Mouse (Mus musculus) limb, embryonic 14.5 days (tissue): ENCODE results near the gene Spty2d1. TPM values are rescaled to one million over a fixed set of nuclear protein-coding genes. Genes with fewer than 3 reads are reported as not detected.
A peak's percentile ranks its signal among the peaks of the same experiment; 100 is the strongest.

Source experiments
- ATAC-seq: fragments of 200-750 bp; cut with Nextera tagmentation; 2 replicates; pipeline ENCODE4 v1.8.0; 2017; ENCODE audit warnings: low read depth, moderate number of reproducible peaks, moderate TSS enrichment; ENCODE audit not compliant: low FRiP score
- DNase-seq: peaks from one replicate; pipeline ENCODE4 v3.0.0-alpha.2; 2015; ENCODE audit warnings: low spot score
- H3K27ac ChIP-seq: fragments of 300-500 bp; sonication (generic); replicated peaks from 2 replicates; pipeline ENCODE4 v1.5.1; 2014; ENCODE audit warnings: low read depth, mild to moderate bottlenecking, low read length, moderate library complexity, mixed read lengths
- H3K27me3 ChIP-seq: fragments of 300-500 bp; sonication (generic); 2 replicates; pipeline ENCODE4 v1.6.1; 2014; ENCODE audit warnings: low read length, mixed read lengths; ENCODE audit not compliant: control insufficient read depth, insufficient read depth
- H3K36me3 ChIP-seq: fragments of 300-500 bp; sonication (generic); 2 replicates; pipeline ENCODE4 v1.6.1; 2014; ENCODE audit warnings: mild to moderate bottlenecking, low read length, moderate library complexity, mixed read lengths; ENCODE audit not compliant: control insufficient read depth, insufficient read depth
- H3K4me1 ChIP-seq: fragments of 300-500 bp; sonication (generic); 2 replicates; pipeline ENCODE4 v1.6.1; 2014; ENCODE audit warnings: antibody characterized with exemption, low read length, mixed read lengths; ENCODE audit not compliant: control insufficient read depth, insufficient read depth
- H3K4me2 ChIP-seq: fragments of 300-500 bp; sonication (generic); replicated peaks from 2 replicates; pipeline ENCODE4 v1.6.1; 2014; ENCODE audit warnings: low read depth, mild to moderate bottlenecking, low read length, moderate library complexity; ENCODE audit not compliant: severe bottlenecking
- H3K4me3 ChIP-seq: fragments of 300-500 bp; sonication (generic); replicated peaks from 2 replicates; pipeline ENCODE4 v1.5.1; 2014; ENCODE audit warnings: low read length
- H3K9ac ChIP-seq: fragments of 300-500 bp; sonication (generic); 2 replicates; pipeline ENCODE4 v1.6.1; 2014; ENCODE audit warnings: mild to moderate bottlenecking, low read depth, low read length, moderate library complexity; ENCODE audit not compliant: severe bottlenecking
- H3K9me3 ChIP-seq: fragments of 300-500 bp; sonication (generic); 2 replicates; pipeline ENCODE4 v1.6.1; 2016; ENCODE audit warnings: low read length; ENCODE audit not compliant: control insufficient read depth
- POLR2A ChIP-seq: fragments of 200-500 bp; IDR thresholded peaks from 2 replicates; pipeline ENCODE4 v1.8.0; 2012; ENCODE audit warnings: inconsistent platforms, mild to moderate bottlenecking, moderate library complexity, borderline replicate concordance; ENCODE audit not compliant: insufficient read depth, insufficient read length; ENCODE audit errors: extremely low read depth
- WGBS: fragments of 180-500 bp; shearing (Covaris S2); extraction: QIAGEN DNeasy Blood & Tissue Kit; methylation state at CpG from one replicate; pipeline ENCODE4 v1.1.7; 2014; 5-methylcytosine and 5-hydroxymethylcytosine counted together
- polyA plus RNA-seq, 2 experiments: library from polyadenylated mRNA; depleted of rRNA in 1 of 2; stranded (reverse) in 1 of 2; unstranded in 1 of 2; fragments of >200 nt; fragmentation: Nextera tagmentation in 1 of 2; extraction: Ambion mirVana in 1 of 2; gene quantifications; 2 replicates each; pipeline versions ENCODE4 v1.2.1 to v1.2.3; 2012 to 2014

Gene Spty2d1
- polyA plus RNA-seq, 2 experiments = 12.8 to 20.6 TPM

GRCm38 (mm10) chr7:46987073-46987472 lies 21.1 kb downstream of the Spty2d1 start:
- H3K9ac ChIP-seq = no peak overlapping the region
- ATAC-seq (no peak), DNase-seq (no peak)
- WGBS = 37% methylated on average over 2 of the region's 2 CpGs
- no peak overlapping the region for H3K4me2 ChIP-seq
- no peak for TF ChIP-seq POLR2A
- H3K27ac ChIP-seq = 0 out of 2 replicates have a peak overlapping the region, but pooled peaks have one; percentile 6
- H3K4me3 ChIP-seq = no peak overlapping the region
- H3K9me3 ChIP-seq = no peaks in the 10 kb centered on the region
- peaks cover 21% of the 10 kb centered on the region; the same call in 1 of the 2 replicates for H3K36me3 ChIP-seq
- H3K4me1 ChIP-seq = peaks cover 10% of the 10 kb centered on the region
- no peaks in the 10 kb centered on the region for H3K27me3 ChIP-seq

- no peaks in the 10 kb centered on the region for H3K27me3 ChIP-seq
- H3K4me1 ChIP-seq = peaks cover 10% of the 10 kb centered on the region
- no peak overlapping the region for H3K4me2 ChIP-seq
- 0 out of 2 replicates have a peak overlapping the region, but pooled peaks have one; percentile 6 for H3K27ac ChIP-seq
- no peaks in the 10 kb centered on the region for H3K9me3 ChIP-seq
- TF ChIP-seq POLR2A = no peak
- ATAC-seq = no peak
- no peak overlapping the region for H3K4me3 ChIP-seq
- H3K9ac ChIP-seq = no peak overlapping the region
- DNase-seq = peak; percentile 22
- peaks cover 17% of the 10 kb centered on the region; the same call in 1 of the 2 replicates for H3K36me3 ChIP-seq
- WGBS = 23% methylated on average over 5 of the region's 5 CpGs
Observed at GRCm38 (mm10) chr7:46986646-46987045, 21.6 kb downstream of the Spty2d1 start.

- Histone ChIP-seq H3K4me2 (no peak overlapping the region), H3K27ac (0 out of 2 replicates have a peak overlapping the region, but pooled peaks have one; percentile 6), H3K36me3 (peaks cover 12% of the 10 kb centered on the region; the same call in 1 of the 2 replicates), H3K4me1 (peaks cover 10% of the 10 kb centered on the region), H3K4me3 (no peak overlapping the region), H3K9me3 (no peaks in the 10 kb centered on the region), H3K9ac (no peak overlapping the region), H3K27me3 (no peaks in the 10 kb centered on the region)
- no peak for ATAC-seq
- no peak for TF ChIP-seq POLR2A
- DNase-seq = no peak
- WGBS = 46% methylated on average over 8 of the region's 8 CpGs
Observed at GRCm38 (mm10) chr7:46985718-46986505, 22.3 kb downstream of the Spty2d1 start.

GRCm38 (mm10) chr7:46983280-46983679 lies 24.9 kb downstream of the Spty2d1 start, which contains the start of gene Gm9999:
TSS of gene Gm9999 (plus strand) at chr7:46983580.
- Histone ChIP-seq H3K27me3 (no peaks in the 10 kb centered on the region), H3K9ac (no peak within 1 kb of the TSS), H3K4me3 (no peak within 1 kb of the TSS), H3K36me3 (no peaks in the 10 kb centered on the region), H3K9me3 (no peaks in the 10 kb centered on the region), H3K4me2 (no peak within 1 kb of the TSS), H3K27ac (no peak within 1 kb of the TSS), H3K4me1 (peaks cover 10% of the 10 kb centered on the region)
- 91% methylated on average over 3 of the region's 3 CpGs for WGBS
- no peak for DNase-seq
- no peak for TF ChIP-seq POLR2A
- no peak for ATAC-seq

GRCm38 (mm10) chr7:46975456-46975855 lies 32.8 kb downstream of the Spty2d1 start:
- Histone ChIP-seq H3K9ac (no peak overlapping the region), H3K36me3 (no peaks in the 10 kb centered on the region), H3K27me3 (no peaks in the 10 kb centered on the region), H3K9me3 (no peaks in the 10 kb centered on the region), H3K4me1 (no peaks in the 10 kb centered on the region), H3K27ac (no peak overlapping the region), H3K4me3 (no peak overlapping the region), H3K4me2 (no peak overlapping the region)
- no peak for TF ChIP-seq POLR2A
- ATAC-seq (no peak), DNase-seq (no peak)
- 82% methylated on average over 11 of the region's 11 CpGs for WGBS
